Mouse (Mus musculus) kidney, embryonic 15.5 days (tissue): ENCODE results near the gene Morn3. TPM values are rescaled to one million over a fixed set of nuclear protein-coding genes. Genes with fewer than 3 reads are reported as not detected.

Source experiments
- ATAC-seq: fragments of 200-750 bp; cut with Nextera tagmentation; replicated peaks from 2 replicates; pipeline ENCODE4 v1.8.0; 2017; ENCODE audit warnings: moderate TSS enrichment; ENCODE audit not compliant: low FRiP score
- H3K27ac ChIP-seq: fragments of 300-500 bp; sonication (generic); 2 replicates; pipeline ENCODE4 v1.5.1; 2015; ENCODE audit warnings: mild to moderate bottlenecking, inconsistent platforms
- H3K27me3 ChIP-seq: fragments of 300-500 bp; sonication (generic); 2 replicates; pipeline ENCODE4 v1.6.1; 2015; ENCODE audit warnings: inconsistent platforms
- H3K36me3 ChIP-seq: fragments of 300-500 bp; sonication (generic); 2 replicates; pipeline ENCODE4 v1.6.1; 2015; ENCODE audit warnings: inconsistent platforms
- H3K4me1 ChIP-seq: fragments of 300-500 bp; sonication (generic); 2 replicates; pipeline ENCODE4 v1.6.1; 2015; ENCODE audit warnings: inconsistent platforms
- H3K4me2 ChIP-seq: fragments of 300-500 bp; sonication (generic); 2 replicates; pipeline ENCODE4 v1.6.1; 2015; ENCODE audit warnings: moderate library complexity, mild to moderate bottlenecking, inconsistent platforms
- H3K4me3 ChIP-seq: fragments of 300-500 bp; sonication (generic); replicated peaks from 2 replicates; pipeline ENCODE4 v1.5.1; 2015; ENCODE audit warnings: mild to moderate bottlenecking, inconsistent platforms
- H3K9ac ChIP-seq: fragments of 300-500 bp; sonication (generic); 2 replicates; pipeline ENCODE4 v1.6.1; 2015; ENCODE audit warnings: mild to moderate bottlenecking, inconsistent platforms
- H3K9me3 ChIP-seq: fragments of 300-500 bp; sonication (generic); replicated peaks from 2 replicates; pipeline ENCODE4 v1.6.1; 2016; ENCODE audit warnings: inconsistent platforms
- WGBS: fragments of 180-500 bp; shearing (Covaris S2); methylation state at CpG from one replicate; pipeline ENCODE4 v1.1.7; 2015; ENCODE audit warnings: mixed read lengths; 5-methylcytosine and 5-hydroxymethylcytosine counted together
- polyA plus RNA-seq: library from polyadenylated mRNA; unstranded; fragments of >200 nt; fragmentation: Nextera tagmentation; extraction: Ambion mirVana; gene quantifications from 2 replicates; pipeline ENCODE4 v1.2.1, GENCODE M21; 2015

The Morn3 gene
- polyA plus RNA-seq, 1 experiment from 2014 or later = 0.26 TPM

DNA sequence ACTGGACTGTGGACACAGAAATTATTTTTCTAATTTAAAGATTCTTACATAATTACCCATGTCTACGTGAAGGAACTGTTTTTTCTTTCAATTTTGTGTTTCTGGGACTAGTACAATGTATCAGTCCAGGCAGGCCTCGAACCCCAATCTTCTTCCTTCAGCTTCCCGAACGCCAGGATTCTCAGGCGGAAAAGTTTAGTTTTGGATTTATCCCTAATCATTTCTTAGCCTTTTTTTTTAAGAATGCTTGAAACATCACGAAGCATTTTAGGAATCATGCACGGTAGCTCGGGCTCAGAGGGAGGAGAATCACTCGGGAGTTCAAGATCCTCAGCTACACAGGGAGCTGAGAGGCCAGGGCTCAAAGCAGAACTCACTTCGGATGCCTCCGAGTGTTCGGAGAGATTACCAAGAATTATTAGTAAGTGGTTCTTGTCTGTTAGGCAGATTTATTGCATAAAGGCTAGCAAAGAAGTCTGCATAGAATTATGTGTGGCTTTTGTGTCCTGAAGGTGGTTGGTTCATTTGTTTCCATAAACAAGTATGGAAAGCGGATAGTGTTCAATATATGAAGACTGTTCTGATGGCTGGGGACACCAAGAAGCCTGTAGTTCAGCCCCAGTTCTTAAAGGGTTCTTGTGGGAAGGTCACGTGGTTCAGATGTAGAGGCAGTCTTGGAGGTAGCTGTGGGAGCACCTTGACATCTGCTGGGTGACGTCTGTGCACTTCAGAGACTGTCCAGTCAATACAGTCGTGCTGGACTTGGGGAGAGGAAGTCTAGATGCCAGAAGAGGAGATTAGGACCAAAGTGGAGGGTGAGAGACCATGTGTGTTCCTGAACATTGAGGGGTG lies 11.7 kb upstream of the Morn3 start:
- Histone ChIP-seq H3K36me3 (no peaks in the 10 kb centered on the region), H3K27me3 (no peaks in the 10 kb centered on the region), H3K9me3 (no peaks in the 10 kb centered on the region), H3K9ac (peak overlapping the region; percentile 47), H3K4me3 (peak overlapping the region; percentile 48), H3K4me2 (peak overlapping the region; percentile 53), H3K27ac (peak overlapping the region; percentile 78), H3K4me1 (peaks cover 18% of the 10 kb centered on the region)
- WGBS = 43% methylated on average over 16 of the region's 16 CpGs
- no peak for ATAC-seq

DNA sequence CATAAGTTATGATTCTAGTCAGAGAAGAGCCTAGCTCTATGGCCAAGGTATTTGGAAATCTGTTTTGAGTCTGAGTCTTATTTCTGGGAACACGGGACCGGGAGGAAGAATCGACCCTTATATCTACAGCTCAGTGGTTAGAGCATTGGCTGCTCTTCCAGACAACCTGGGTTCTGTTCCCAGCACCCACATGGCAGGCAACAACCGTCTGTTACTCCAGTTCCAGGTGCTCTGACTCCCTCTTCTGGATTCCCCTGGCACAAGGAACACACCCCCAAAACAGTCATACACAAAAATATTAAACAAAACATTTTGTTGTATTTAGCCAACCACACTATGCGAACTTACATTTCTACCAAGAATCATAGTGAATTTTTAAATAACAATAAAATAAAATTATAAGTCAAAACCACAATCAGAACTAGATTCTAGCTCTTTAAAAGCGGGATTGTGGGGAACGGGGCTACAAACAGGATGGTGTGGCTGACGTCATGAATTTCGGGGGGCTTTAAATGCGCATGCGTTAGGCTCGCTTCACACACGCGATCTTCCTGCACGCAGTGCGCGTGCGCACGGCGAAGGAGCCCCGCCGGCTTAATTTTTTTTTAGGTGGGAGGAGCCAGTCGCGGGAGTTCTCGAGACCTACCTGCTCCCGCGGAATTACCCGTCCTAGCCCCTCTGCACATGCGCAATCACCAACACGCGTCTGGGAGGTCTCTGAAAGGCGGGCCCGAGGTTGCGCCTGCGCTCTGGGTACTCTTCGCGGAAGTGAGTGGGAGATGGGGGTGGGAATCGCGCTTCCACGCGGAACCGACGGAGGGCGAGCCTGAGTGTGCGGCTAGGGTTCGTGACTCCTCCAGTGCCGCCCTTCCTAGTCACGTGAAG lies 10.8 kb upstream of the Morn3 start:
- Histone ChIP-seq H3K4me2 (peak overlapping the region; percentile 53), H3K27me3 (no peaks in the 10 kb centered on the region), H3K9ac (peak overlapping the region; percentile 47), H3K4me1 (peaks cover 18% of the 10 kb centered on the region), H3K9me3 (no peaks in the 10 kb centered on the region), H3K36me3 (no peaks in the 10 kb centered on the region), H3K27ac (peak overlapping the region; percentile 78), H3K4me3 (peak overlapping the region; percentile 48)
- 7% methylated on average over 48 of the region's 48 CpGs for WGBS
- peak; percentile 95 for ATAC-seq

DNA sequence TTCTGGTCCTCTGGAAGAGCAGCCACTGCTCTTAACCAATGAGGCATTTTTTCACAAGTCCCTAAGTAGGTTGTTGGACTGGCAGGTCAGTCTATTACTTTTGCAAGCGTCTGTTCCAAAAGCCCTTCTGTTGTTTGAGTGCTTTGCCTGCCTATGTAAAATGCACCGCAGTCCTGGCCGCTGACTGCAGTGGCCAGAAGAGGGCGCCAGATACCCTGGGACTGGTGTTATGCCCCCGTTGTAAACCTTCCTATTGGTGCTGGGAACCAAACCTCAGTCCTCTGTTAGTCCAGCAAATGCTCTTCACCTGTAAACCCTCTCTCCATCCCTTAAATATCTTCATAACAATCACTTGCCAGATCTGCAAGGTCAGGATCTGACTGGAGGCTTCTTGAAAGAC lies 4.9 kb upstream of the Morn3 start:
- H3K36me3 ChIP-seq = no peaks in the 10 kb centered on the region
- H3K4me3 ChIP-seq = no peak overlapping the region
- H3K27me3 ChIP-seq = no peaks in the 10 kb centered on the region
- ATAC-seq = no peak
- H3K9ac ChIP-seq = no peak overlapping the region
- H3K4me2 ChIP-seq = no peak overlapping the region
- H3K9me3 ChIP-seq = no peaks in the 10 kb centered on the region
- H3K4me1 ChIP-seq = peaks cover 10% of the 10 kb centered on the region
- no peak overlapping the region for H3K27ac ChIP-seq
- 83% methylated on average over 5 of the region's 5 CpGs for WGBS

DNA sequence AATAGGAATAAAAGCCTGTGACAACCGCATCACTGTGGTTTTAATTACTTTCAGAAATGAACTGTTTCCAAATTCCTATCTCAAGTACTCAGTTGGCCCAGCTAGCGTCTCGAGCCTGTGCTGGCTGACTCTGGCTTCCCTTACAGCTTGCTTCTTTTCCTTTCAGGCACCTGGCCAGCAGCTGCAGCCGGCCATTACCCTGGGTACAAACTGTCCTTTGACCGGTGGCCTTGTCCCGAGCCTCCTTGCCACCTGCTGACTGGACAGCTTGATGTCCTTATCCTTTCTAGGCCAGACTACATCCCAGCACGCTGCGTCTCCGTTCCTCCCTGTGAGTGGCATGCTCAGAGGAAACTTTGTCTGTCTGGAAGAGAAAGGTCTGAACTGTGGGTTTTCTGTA lies 4.1 kb upstream of the Morn3 start:
- ATAC-seq = no peak
- peaks cover 10% of the 10 kb centered on the region for H3K4me1 ChIP-seq
- H3K4me3 ChIP-seq = no peak overlapping the region
- no peaks in the 10 kb centered on the region for H3K9me3 ChIP-seq
- 89% methylated on average over 9 of the region's 9 CpGs for WGBS
- H3K9ac ChIP-seq = no peak overlapping the region
- H3K27me3 ChIP-seq = no peaks in the 10 kb centered on the region
- H3K27ac ChIP-seq = no peak overlapping the region
- no peak overlapping the region for H3K4me2 ChIP-seq
- H3K36me3 ChIP-seq = no peaks in the 10 kb centered on the region

DNA sequence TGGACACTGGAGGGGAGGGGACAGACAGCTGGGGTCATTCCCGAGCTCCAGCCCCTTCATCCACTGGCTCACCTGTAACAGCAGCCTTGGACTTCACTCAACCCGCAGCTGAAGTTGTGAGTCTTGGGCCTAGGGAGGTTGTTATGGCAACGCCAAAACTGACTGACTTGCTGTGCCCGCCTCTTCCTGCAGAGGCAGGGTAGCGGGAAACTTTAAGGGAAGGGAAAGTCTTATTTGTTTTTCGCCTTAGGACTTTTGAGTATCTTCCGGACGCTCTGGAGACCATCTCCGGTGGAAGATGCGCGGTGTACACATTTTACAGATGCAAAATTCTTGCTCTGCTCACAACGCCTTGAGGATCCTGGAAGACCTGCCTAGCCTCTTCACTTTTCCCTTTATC lies 2.5 kb upstream of the Morn3 start:
- WGBS = 5% methylated on average over 12 of the region's 12 CpGs
- H3K4me3 ChIP-seq = peak overlapping the region; percentile 25
- peak; percentile 60 for ATAC-seq

DNA sequence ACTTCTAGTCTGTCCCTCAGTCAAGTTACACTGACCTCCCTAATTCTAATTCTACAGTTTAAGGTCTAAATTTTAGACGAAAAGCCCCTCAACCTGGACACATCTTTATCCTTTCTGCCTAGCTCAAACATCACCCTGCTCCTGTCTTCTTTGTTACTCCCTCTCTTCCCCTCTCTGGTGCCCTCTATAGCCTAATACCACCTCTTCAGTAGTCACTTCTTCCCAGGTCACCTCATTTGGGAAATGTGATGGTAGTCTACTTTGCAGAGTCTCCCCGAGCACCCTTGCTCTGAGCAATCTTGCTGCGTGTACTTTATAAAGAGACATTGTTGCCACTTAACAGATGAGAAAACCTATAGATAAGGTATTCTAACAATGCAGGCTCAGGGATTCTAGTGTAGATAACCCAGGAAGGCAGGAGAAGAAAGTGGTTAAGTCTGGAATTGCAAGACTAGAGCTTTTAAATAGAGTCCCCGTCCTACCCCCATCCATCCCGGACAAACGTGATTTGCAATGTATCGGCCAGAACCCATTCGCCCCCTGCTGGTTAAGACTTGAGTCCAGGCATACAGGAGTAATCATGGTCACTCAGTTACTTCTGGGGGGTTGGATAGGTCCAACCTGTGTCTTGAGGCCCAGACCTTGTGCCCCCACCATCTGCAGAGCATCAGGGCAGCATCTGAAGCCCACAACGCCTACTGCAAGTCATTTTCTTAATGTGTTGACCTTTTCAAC lies 1.1 kb downstream of the Morn3 start:
- 30% methylated on average over 9 of the region's 9 CpGs for WGBS

More for the DNA sequence above, 2.5 kb upstream of the Morn3 start:
- H3K27ac ChIP-seq = peak overlapping the region; percentile 66
- H3K9me3 ChIP-seq = no peaks in the 10 kb centered on the region
- H3K9ac ChIP-seq = peak overlapping the region; percentile 22; the same call in 1 of the 2 replicates
- H3K4me1 ChIP-seq = peaks cover 14% of the 10 kb centered on the region
- peak overlapping the region; percentile 58 for H3K4me2 ChIP-seq
- H3K36me3 ChIP-seq = no peaks in the 10 kb centered on the region
- H3K27me3 ChIP-seq = no peaks in the 10 kb centered on the region

DNA sequence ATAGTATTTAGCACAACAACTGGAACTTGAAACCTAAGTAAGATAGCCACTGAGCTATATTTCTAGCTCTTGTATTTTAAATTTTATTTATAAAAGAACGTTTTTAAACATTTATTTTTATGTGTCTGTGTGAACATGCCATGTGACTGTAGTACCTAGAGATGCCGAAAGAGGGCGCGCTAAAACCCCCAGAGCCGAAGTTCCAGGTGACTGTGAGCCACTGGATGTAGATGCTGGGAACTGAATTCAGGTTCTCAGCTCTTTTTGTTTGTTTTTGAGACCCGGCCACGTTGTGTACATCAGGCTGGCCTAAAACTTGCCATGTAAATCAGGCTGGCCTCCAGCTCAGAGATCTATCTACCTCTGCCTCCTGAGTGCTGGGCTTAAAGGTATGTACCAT lies 3.0 kb downstream of the Morn3 start:
- no peak overlapping the region for H3K4me2 ChIP-seq
- no peaks in the 10 kb centered on the region for H3K9me3 ChIP-seq
- no peak for ATAC-seq
- no peak overlapping the region for H3K9ac ChIP-seq
- WGBS = 22% methylated on average over 7 of the region's 7 CpGs
- H3K27me3 ChIP-seq = no peaks in the 10 kb centered on the region
- H3K4me3 ChIP-seq = no peak overlapping the region
- no peak overlapping the region for H3K27ac ChIP-seq
- peaks cover 17% of the 10 kb centered on the region for H3K4me1 ChIP-seq
- H3K36me3 ChIP-seq = no peaks in the 10 kb centered on the region

More for the DNA sequence above, 1.1 kb downstream of the Morn3 start:
- Histone ChIP-seq H3K27ac (no peak overlapping the region), H3K4me2 (no peak overlapping the region), H3K4me1 (peaks cover 15% of the 10 kb centered on the region), H3K9me3 (no peaks in the 10 kb centered on the region), H3K4me3 (no peak overlapping the region), H3K36me3 (no peaks in the 10 kb centered on the region), H3K9ac (no peak overlapping the region), H3K27me3 (no peaks in the 10 kb centered on the region)
- ATAC-seq = no peak

DNA sequence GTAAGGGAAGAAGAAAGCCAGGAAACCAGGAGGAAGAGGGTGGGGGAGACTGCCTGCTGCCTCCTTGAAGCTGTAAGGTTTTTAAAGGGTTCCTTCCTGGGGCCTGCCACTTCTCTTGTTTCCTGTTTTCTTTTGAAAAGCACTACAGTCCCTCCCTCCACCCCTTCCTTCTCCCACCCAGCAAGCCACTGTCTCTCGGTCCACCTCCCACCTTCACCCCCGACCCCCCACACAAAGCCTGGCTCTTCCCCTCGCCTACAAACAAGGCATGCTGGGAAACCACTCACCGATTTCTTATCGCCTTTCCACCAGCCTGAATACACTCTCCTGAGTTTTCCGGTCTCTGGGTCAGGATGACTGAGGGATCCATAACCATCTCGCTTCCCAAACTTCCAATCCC lies 6.0 kb downstream of the Morn3 start:
- 48% methylated on average over 7 of the region's 7 CpGs for WGBS
- no peaks in the 10 kb centered on the region for H3K9me3 ChIP-seq
- H3K9ac ChIP-seq = no peak overlapping the region
- H3K4me1 ChIP-seq = peaks cover 19% of the 10 kb centered on the region
- H3K4me3 ChIP-seq = no peak overlapping the region
- H3K27ac ChIP-seq = peak overlapping the region; percentile 34
- ATAC-seq = no peak
- H3K27me3 ChIP-seq = no peaks in the 10 kb centered on the region
- no peak overlapping the region for H3K4me2 ChIP-seq
- no peaks in the 10 kb centered on the region for H3K36me3 ChIP-seq

DNA sequence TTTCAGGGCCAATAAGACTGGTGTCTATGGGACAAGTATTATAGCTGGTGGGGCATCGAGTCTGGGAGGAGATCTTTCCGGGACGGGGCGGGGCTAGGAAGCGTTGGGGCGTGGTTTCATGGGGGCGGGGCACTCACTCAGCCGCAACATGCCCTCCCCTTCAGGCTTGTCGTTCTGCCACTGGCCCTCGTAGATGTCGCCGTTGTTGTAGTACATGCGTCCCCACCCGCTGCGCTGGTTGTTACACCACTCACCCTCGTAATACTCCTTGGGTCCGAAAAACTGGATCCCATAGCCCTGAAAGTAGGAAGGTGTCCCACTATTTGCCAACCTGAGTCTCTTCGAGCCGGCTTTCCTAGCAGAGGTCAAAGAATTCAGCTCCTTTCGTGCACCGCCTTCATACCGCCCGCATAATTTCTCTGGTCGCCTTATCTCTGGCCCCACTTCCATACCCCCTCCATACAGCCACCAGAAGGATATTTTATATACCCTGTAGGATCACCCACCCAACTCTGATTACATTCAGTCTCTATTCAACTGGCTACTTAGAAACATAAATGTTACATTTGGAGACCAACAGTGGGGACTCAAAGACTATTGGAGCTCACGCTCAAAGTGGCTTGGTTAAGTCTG lies 7.6 kb downstream of the Morn3 start:
- Histone ChIP-seq H3K27me3 (no peaks in the 10 kb centered on the region), H3K4me2 (peak overlapping the region; percentile 72), H3K36me3 (no peaks in the 10 kb centered on the region), H3K27ac (0 out of 2 replicates have a peak overlapping the region, but pooled peaks have one; percentile 28), H3K9me3 (no peaks in the 10 kb centered on the region), H3K4me3 (peak overlapping the region; percentile 39), H3K9ac (peak overlapping the region; percentile 34; the same call in 1 of the 2 replicates), H3K4me1 (peaks cover 16% of the 10 kb centered on the region)
- 6% methylated on average over 25 of the region's 25 CpGs for WGBS
- peak; percentile 76 for ATAC-seq

DNA sequence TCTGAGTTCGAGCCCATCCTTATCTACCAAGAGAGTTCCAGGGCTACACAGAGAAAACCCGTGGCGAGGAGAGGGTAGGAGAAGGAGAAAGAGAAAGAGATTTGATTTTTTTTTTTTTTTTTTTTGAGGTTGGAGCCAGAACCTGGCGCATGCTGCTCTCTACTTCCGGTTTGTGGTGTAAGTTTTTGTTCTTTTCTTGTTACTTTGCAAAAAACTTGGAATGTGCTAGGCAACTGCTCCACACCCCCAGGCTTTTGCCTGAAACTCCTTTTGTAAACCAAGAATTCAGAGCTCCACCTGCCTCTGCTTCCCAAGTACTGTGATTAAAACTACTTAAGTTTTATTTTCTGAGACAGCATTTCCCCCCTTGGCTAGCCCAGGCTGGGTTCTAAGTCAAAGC lies 8.7 kb downstream of the Morn3 start:
- ATAC-seq = no peak
- Histone ChIP-seq H3K4me1 (peaks cover 16% of the 10 kb centered on the region), H3K4me3 (no peak overlapping the region), H3K9ac (no peak overlapping the region), H3K9me3 (no peaks in the 10 kb centered on the region), H3K27ac (no peak overlapping the region), H3K4me2 (no peak overlapping the region), H3K36me3 (no peaks in the 10 kb centered on the region), H3K27me3 (no peaks in the 10 kb centered on the region)
- WGBS = 88% methylated on average over 5 of the region's 5 CpGs

DNA sequence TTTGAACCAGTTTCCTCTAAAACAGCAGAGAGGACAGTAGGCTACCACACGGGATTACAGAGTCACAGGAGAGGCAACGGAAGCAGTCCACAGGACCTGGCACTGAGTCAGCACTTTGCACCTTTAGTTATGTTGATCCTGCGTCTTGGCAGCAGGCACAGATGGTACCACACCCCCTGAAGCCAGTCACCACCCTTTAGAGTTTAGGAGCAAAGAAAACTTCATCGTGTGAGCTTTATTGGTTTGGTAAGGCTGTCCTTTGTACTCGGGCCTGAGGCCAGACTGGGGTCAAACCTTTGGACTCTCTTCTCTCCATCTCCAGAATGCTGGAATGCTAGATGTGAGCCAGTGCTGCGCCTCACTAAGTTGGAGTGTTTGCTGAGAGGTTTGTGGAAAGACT lies 11.3 kb downstream of the Morn3 start:
- H3K4me2 ChIP-seq = no peak overlapping the region
- peaks cover 20% of the 10 kb centered on the region for H3K36me3 ChIP-seq
- no peaks in the 10 kb centered on the region for H3K27me3 ChIP-seq
- H3K27ac ChIP-seq = peak overlapping the region; percentile 42
- peak; percentile 41; the same call in 1 of the 2 replicates for ATAC-seq
- H3K4me1 ChIP-seq = peaks cover 12% of the 10 kb centered on the region
- whole genome bisulfite sequencing = 19% methylated on average over 6 of the region's 6 CpGs
- no peak overlapping the region for H3K9ac ChIP-seq
- H3K4me3 ChIP-seq = no peak overlapping the region
- H3K9me3 ChIP-seq = no peaks in the 10 kb centered on the region
